Mouse (Mus musculus): ENCODE data around the gene Usp19.

DNA sequence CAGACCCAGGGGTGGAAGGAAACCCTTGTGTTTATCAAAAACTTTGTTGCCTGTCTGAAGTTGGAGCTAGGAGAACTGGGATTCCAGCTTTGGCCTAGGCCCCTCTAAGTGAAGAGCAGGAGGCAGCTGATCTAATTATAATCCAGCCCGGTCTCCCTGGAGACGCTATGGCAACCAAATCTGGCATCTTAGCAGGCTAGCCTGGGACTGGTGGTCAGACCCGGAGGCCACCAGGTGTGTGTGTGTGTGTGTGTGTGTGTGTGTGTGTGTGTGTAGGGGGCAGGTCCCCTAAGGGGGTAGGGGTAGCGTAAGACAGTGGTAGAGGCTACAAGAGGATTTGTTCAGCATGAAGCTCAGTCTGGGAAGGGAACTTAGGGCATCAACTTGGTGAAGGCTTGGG, 40.5 kb upstream of the Usp19 start:
- TF ChIP-seq POLR2A (IDR thresholded peaks at IDR 0.05; ENCODE audit: extremely low read depth, insufficient read depth, low read length) (no peak), CTCF (IDR thresholded peaks at IDR 0.05; ENCODE audit: extremely low read depth, insufficient read depth, low read length) (no peak)
